Mouse (Mus musculus) kidney, postnatal 0 days (tissue): ENCODE measurements around the gene Ift52. TPM values are rescaled to one million over a fixed set of nuclear protein-coding genes. Genes with fewer than 3 reads are reported as not detected.
"Not testable (repeated sequence)": the region's sequence is repeated elsewhere in the genome, so short reads cannot be mapped to it uniquely, and the experiment has no call there.

Source experiments
- ATAC-seq: fragments of 200-750 bp; cut with Nextera tagmentation; replicated peaks from 2 replicates; pipeline ENCODE4 v1.8.0; 2017; ENCODE audit warnings: low read depth, moderate number of reproducible peaks, moderate TSS enrichment, moderate library complexity; ENCODE audit not compliant: low FRiP score
- DNase-seq: peaks from one replicate; pipeline ENCODE4 v3.0.0-alpha.2; 2016; ENCODE audit warnings: low spot score
- H3K27ac ChIP-seq: fragments of 300-500 bp; sonication (generic); 2 replicates; pipeline ENCODE4 v1.5.1; 2014; ENCODE audit warnings: mild to moderate bottlenecking
- H3K27me3 ChIP-seq: fragments of 300-500 bp; sonication (generic); 2 replicates; pipeline ENCODE4 v1.6.1; 2014; ENCODE audit warnings: low read length, mixed read lengths; ENCODE audit not compliant: insufficient read depth
- H3K36me3 ChIP-seq: fragments of 300-500 bp; sonication (generic); 2 replicates; pipeline ENCODE4 v1.6.1; 2014; ENCODE audit warnings: low read length, mixed read lengths; ENCODE audit not compliant: insufficient read depth
- H3K4me1 ChIP-seq: fragments of 300-500 bp; sonication (generic); replicated peaks from 2 replicates; pipeline ENCODE4 v1.6.1; 2014; ENCODE audit warnings: antibody characterized with exemption, low read length, mixed read lengths; ENCODE audit not compliant: insufficient read depth
- H3K4me2 ChIP-seq: fragments of 300-500 bp; sonication (generic); 2 replicates; pipeline ENCODE4 v1.6.1; 2014; ENCODE audit warnings: mild to moderate bottlenecking, low read length, moderate library complexity, mixed read lengths
- H3K4me3 ChIP-seq: fragments of 300-500 bp; sonication (generic); replicated peaks from 2 replicates; pipeline ENCODE4 v1.5.1; 2014; ENCODE audit warnings: low read depth, low read length
- H3K9ac ChIP-seq: fragments of 300-500 bp; sonication (generic); 2 replicates; pipeline ENCODE4 v1.6.1; 2014; ENCODE audit warnings: low read depth, low read length
- H3K9me3 ChIP-seq: fragments of 300-500 bp; sonication (generic); replicated peaks from 2 replicates; pipeline ENCODE4 v1.6.1; 2016; ENCODE audit warnings: low read length, inconsistent platforms, mixed read lengths
- CTCF ChIP-seq: IDR thresholded peaks from 2 replicates; pipeline ENCODE4 v1.5.1; 2016; ENCODE audit warnings: antibody characterized with exemption, low read depth, mild to moderate bottlenecking, moderate library complexity
- WGBS: fragments of 180-500 bp; shearing (Covaris S2); extraction: QIAGEN DNeasy Blood & Tissue Kit; methylation state at CpG from one replicate; pipeline ENCODE4 v1.1.7; 2014; 5-methylcytosine and 5-hydroxymethylcytosine counted together
- polyA plus RNA-seq: library from polyadenylated mRNA; unstranded; fragments of >200 nt; fragmentation: Nextera tagmentation; extraction: Ambion mirVana; gene quantifications from 2 replicates; pipeline ENCODE4 v1.2.1, GENCODE M21; 2015

The Ift52 gene
- polyA plus RNA-seq, 1 experiment from 2014 or later = 53.5 TPM

DNA sequence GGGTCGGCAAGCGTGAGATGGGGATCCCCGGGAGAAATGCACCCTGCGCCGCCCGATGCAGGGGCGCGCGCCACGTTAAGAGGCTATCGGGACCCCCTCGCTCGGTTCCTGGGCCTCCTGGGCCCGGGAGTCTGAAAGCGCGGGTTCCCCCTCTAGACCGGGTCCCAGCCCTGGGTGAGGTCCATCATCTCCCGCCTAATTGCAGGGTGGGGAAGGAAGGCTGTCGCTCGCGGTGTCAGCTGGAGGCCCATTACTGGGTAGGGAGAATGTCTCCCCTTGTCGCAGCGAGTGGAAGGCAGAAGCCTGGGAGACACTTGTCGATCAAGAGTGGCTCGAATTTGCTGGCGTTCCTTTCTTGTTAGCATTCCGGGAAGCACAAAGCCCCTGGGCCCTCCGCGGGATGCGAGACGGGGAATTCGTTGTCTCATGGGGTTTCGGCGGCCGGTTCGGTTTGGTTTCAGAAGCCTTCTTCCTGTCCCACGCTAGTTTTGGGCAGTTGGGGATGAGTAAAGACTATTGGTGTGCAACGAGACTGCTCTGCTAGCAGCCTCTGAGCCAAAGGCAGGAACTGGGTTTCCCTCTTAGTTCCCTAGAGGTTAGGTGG lies 37.8 kb downstream of the Ift52 start:
- H3K4me1 ChIP-seq = no peaks in the 10 kb centered on the region
- peak overlapping the region; percentile 31; the same call in 1 of the 2 replicates for H3K27ac ChIP-seq
- no peak for TF ChIP-seq CTCF
- H3K4me2 ChIP-seq = peak overlapping the region; percentile 100
- peak; percentile 31 for ATAC-seq
- H3K9me3 ChIP-seq = no peaks in the 10 kb centered on the region
- peak overlapping the region; percentile 72 for H3K4me3 ChIP-seq
- peak overlapping the region; percentile 62 for H3K9ac ChIP-seq
- peak; percentile 21 for DNase-seq
- H3K27me3 ChIP-seq = no peaks in the 10 kb centered on the region
- WGBS = under 1% methylated on average over 38 of the region's 38 CpGs
- H3K36me3 ChIP-seq = no peaks in the 10 kb centered on the region

DNA sequence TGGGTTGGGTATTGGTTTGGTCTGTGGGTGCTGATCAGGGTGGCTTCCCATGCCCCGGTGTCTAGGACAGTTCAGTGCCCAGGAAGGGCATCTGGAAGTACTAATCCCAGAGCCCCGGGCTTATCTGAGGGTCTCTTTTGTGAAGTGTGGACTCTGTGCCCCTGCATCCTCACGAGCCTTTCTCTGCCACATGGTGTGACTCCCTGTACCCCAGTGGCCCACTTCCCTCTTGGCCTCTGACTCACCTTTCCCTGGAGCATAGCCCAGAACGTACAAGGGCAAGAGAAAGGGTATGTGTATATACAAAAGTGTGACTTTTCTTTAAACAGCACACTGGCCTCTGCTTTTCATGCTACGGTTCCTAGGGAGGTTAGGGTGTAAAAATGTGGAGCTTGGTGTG lies 38.6 kb downstream of the Ift52 start:
- H3K9ac ChIP-seq = peak overlapping the region; percentile 0; the same call in 1 of the 2 replicates
- 44% methylated on average over 5 of the region's 5 CpGs for WGBS
- ATAC-seq = no peak

DNA sequence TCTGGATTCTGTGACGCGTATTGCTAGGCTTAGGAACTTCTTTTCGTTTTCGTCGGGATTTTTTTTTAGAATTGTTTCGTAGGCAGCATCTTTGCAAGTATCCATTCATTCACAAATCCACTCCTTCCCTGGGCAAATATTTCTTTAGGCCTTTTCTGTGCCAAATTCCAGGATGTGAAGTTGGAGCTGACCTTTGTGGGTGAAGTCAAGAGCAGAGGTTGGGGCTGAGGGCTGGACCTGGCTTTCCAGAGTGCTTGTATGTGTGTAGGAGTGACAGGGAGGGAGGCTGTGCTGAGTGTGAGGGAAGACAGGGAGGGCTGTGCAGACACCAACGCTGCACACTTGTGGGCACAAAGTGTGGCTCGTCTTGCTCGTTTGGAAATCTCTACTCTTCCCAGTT lies 39.4 kb downstream of the Ift52 start:
- H3K4me2 ChIP-seq = no peak overlapping the region

More for the DNA sequence above, 38.6 kb downstream of the Ift52 start:
- Histone ChIP-seq H3K36me3 (no peaks in the 10 kb centered on the region), H3K4me3 (peak overlapping the region; percentile 72; the same call in 1 of the 2 replicates), H3K9me3 (no peaks in the 10 kb centered on the region), H3K4me1 (no peaks in the 10 kb centered on the region), H3K27me3 (no peaks in the 10 kb centered on the region), H3K4me2 (peak overlapping the region; percentile 100), H3K27ac (no peak overlapping the region)
- DNase-seq = no peak
- TF ChIP-seq CTCF = no peak

DNA sequence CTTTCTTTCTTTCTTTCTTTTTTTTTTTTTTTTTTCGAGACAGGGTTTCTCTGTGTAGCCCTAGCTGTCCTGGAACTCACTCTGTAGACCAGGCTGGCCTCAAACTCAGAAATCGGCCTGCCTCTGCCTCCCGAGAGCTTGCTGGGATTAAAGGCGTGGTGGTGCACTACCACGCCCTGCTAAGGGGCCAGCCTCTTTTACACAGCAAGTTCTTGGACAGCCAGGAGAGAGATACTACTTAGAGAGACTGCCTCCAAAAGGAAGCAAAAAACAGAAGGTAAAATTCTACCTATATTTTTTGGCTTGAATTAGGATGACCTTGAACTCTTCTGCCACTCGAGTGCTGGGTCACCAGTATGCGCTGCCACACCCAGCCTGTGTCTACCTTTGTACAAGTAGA lies 41.8 kb downstream of the Ift52 start:
- not testable (repeated sequence) for H3K27me3 ChIP-seq, H3K9me3 ChIP-seq, ATAC-seq, H3K4me1 ChIP-seq, H3K4me2 ChIP-seq, H3K9ac ChIP-seq, H3K27ac ChIP-seq, H3K4me3 ChIP-seq, DNase-seq, H3K36me3 ChIP-seq
- 93% methylated on average over 6 of the region's 7 CpGs for WGBS

More for the DNA sequence above, 39.4 kb downstream of the Ift52 start:
- TF ChIP-seq CTCF = no peak
- Histone ChIP-seq H3K9ac (no peak overlapping the region), H3K9me3 (no peaks in the 10 kb centered on the region), H3K27ac (no peak overlapping the region), H3K27me3 (no peaks in the 10 kb centered on the region), H3K4me1 (no peaks in the 10 kb centered on the region), H3K4me3 (no peak overlapping the region), H3K36me3 (no peaks in the 10 kb centered on the region)
- no peak for DNase-seq
- no peak for ATAC-seq
- WGBS = 76% methylated on average over 9 of the region's 9 CpGs

DNA sequence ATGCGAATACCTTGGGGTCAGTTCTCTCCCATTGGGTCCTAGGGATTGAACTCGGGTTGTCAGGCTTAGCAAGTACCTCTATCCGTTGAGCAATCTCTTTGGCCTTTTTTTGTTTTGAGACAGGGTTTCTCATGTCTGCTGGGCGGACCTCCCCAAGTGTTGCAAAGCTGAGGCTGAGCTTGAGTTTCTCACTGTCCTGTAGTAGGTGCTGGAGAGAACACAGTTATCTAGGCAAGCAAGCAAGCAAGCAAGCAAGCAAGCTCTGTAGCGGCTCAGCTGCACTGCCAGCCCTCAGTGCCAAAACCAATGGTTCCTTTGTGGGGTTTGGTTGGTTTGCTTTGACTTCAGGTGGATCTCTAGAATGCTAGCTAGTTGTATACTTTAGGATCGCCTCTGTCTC lies 43.5 kb downstream of the Ift52 start:
- 79% methylated on average over 6 of the region's 6 CpGs for WGBS
- Histone ChIP-seq H3K27me3 (no peaks in the 10 kb centered on the region), H3K27ac (no peak overlapping the region), H3K36me3 (0 out of 2 replicates have a peak, but pooled peaks cover 6% of the 10 kb centered on the region), H3K4me1 (no peaks in the 10 kb centered on the region), H3K9me3 (no peaks in the 10 kb centered on the region), H3K4me2 (no peak overlapping the region), H3K9ac (no peak overlapping the region), H3K4me3 (no peak overlapping the region)
- no peak for TF ChIP-seq CTCF
- no peak for DNase-seq
- no peak for ATAC-seq

DNA sequence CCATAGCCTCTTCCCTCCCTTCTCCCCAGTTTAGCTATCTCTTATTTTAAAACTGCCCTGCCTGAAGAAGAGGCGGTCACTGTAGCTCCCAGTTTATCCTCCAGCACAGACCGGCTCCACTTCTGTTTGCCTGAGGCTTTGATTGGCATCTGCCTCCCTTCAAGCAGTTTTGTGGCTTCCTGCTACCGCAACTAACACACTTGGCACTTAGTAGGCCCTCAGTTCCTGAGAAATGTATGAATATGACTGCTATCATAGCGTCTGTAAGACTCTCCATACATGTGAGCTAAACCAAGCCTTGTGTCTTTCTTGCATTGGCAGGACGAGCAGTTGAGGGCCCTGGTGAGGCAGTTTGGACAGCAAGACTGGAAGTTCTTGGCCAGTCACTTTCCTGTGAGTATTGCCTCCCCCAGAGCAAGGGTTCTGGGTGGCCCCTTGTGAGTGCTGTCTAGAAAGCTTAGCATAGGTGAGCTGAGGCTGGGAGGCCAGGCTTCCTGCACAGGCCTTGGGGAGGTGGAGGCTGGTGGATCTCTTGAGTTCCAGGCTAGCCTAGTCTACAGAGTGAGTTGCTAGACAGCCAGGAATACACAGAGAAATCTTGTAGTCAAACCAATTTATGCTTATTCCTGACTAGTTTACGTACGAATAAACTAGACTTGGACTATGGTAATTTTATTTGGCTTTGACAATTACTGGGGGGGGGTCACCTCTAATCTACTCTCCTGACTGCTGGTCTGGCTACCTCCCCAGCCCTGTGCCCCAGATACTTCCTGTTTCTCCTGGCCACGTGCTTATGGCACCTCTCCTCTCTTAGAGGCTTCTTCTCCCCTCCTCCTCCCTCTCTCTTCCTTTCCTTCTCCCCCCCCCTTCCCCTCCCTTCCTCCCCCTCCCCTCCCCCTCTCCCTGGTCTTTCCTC lies 44.3 kb downstream of the Ift52 start:
- ATAC-seq (no peak), DNase-seq (no peak)
- Histone ChIP-seq H3K4me2 (no peak overlapping the region), H3K27ac (no peak overlapping the region), H3K27me3 (no peaks in the 10 kb centered on the region), H3K4me1 (no peaks in the 10 kb centered on the region), H3K36me3 (0 out of 2 replicates have a peak, but pooled peaks cover 6% of the 10 kb centered on the region), H3K9ac (no peak overlapping the region), H3K4me3 (no peak overlapping the region), H3K9me3 (no peaks in the 10 kb centered on the region)
- 82% methylated on average over 8 of the region's 8 CpGs for WGBS
- no peak for TF ChIP-seq CTCF
